Mouse (Mus musculus): Measurements from ENCODE around the gene Vmn2r53. TPM values are rescaled to one million over a fixed set of nuclear protein-coding genes. Genes with fewer than 3 reads are reported as not detected.

Vmn2r53 gene
- total RNA-seq (2023): 0.03 to 0.09 TPM (median 0.06 TPM) in 3 of 4 replicates, not detected in the other

DNA sequence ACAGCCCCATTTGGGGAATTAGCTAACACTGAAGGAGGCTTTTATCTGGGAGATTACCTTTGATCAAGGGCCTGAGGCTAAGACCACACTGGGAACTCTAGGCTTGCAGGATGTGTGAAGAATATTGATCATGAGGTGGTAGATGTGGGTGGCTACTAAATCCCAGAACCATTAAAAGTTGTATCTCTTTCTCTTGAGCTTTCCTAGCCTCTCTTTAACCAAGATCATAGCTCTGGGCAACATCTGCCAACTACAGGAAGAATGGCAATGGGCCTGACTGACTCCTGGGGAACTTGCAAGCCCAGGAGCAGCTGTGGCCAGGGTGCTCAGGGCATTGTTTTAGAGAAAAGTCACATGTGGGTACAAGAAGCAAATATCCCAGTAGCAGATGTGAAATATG lies at the start of gene Vmn2r53:
Vmn2r53 (minus strand) TSS at position 101 of the 400 bp plus-strand sequence.

GRCm38 (mm10) chr7:12640219-12640618 lies 31.6 kb upstream of the Vmn2r53 start, which contains the start of gene Vmn2r54:
Vmn2r54 (minus strand) TSS chr7:12640319.

Other genes with a start within 250 kb of the Vmn2r53 start
- gene Vmn1r84, start 239.5 kb downstream of the Vmn2r53 start, total RNA-seq (2023): not detected in 4 replicates
- gene Zfp551, start 186.0 kb downstream of the Vmn2r53 start, total RNA-seq (2023): 1.7 to 5.5 TPM (median 2.1 TPM) in 4 replicates
- 6.2 to 7.9 TPM (median 6.6 TPM) in 4 replicates for gene Zfp606, start 130.5 kb downstream of the Vmn2r53 start, total RNA-seq (2023)
- gene 2900092C05Rik, start 96.3 kb downstream of the Vmn2r53 start, total RNA-seq (2023): not detected in 4 replicates
- not detected in 4 replicates for gene Vmn2r54, start 31.5 kb upstream of the Vmn2r53 start, total RNA-seq (2023)
- gene Vmn2r55, start 76.2 kb upstream of the Vmn2r53 start, total RNA-seq (2023): not detected in 4 replicates
- gene Vmn2r56, start 126.2 kb upstream of the Vmn2r53 start, total RNA-seq (2023): not detected in 4 replicates
- 31.2 to 41.3 TPM (median 34.6 TPM) in 4 replicates for gene Zscan18, start 194.8 kb upstream of the Vmn2r53 start, total RNA-seq (2023)
- gene Zfp329, start 210.1 kb upstream of the Vmn2r53 start, total RNA-seq (2023): 7.0 to 10.2 TPM (median 9.4 TPM) in 4 replicates
- 112 to 125 TPM (median 118 TPM) in 4 replicates for gene Zfp110, start 226.0 kb upstream of the Vmn2r53 start, total RNA-seq (2023)

All from B cell, adult 62 days (primary cell).